Mouse (Mus musculus) C2C12 (cell line): ENCODE measurements at regions not wholly inside any gene's neighbourhood (a gene's known extent, or its start where the extent isn't known, plus 50 kb on each side); places are given as distances from the start of the nearest gene placed in this dataset.

Experiments used
- H3K27me3 ChIP-seq: one replicate; pipeline ENCODE4 v1.6.1; 2011; ENCODE audit not compliant: control insufficient read depth, insufficient read depth, insufficient read length
- H3K36me3 ChIP-seq: one replicate; pipeline ENCODE4 v1.6.1; 2011; ENCODE audit not compliant: control insufficient read depth, insufficient read depth
- H3K4me3 ChIP-seq: one replicate; pipeline ENCODE4 v1.5.1; 2011; ENCODE audit warnings: mild to moderate bottlenecking, control low read depth; ENCODE audit not compliant: poor library complexity, insufficient read depth, severe bottlenecking
- H3K79me2 ChIP-seq: one replicate; pipeline ENCODE4 v1.6.1; 2011; ENCODE audit not compliant: control insufficient read depth, insufficient read depth
- H3K79me3 ChIP-seq: one replicate; pipeline ENCODE4 v1.6.1; 2011; ENCODE audit warnings: low read depth, control low read depth
- H3ac ChIP-seq: one replicate; pipeline ENCODE3; 2011; ENCODE audit warnings: low read depth; ENCODE audit not compliant: control insufficient read depth, insufficient read length
- CEBPB ChIP-seq: IDR thresholded peaks from one replicate; pipeline ENCODE4 v1.6.1; 2011; ENCODE audit warnings: low read depth, mild to moderate bottlenecking, control low read depth, moderate library complexity
- CTCF ChIP-seq: IDR thresholded peaks from one replicate; pipeline ENCODE4 v1.5.1; 2011; ENCODE audit not compliant: control insufficient read depth, insufficient read depth, insufficient read length
- FOSL1 ChIP-seq: IDR thresholded peaks from one replicate; pipeline ENCODE4 v1.8.0; 2011; ENCODE audit warnings: mild to moderate bottlenecking, low read length; ENCODE audit not compliant: poor library complexity, insufficient read depth, severe bottlenecking
- MAX ChIP-seq: IDR thresholded peaks from one replicate; pipeline ENCODE4 v1.6.1; 2011; ENCODE audit warnings: mild to moderate bottlenecking, control low read depth
- MYOD1 ChIP-seq: IDR thresholded peaks from one replicate; pipeline ENCODE4 v1.6.1; 2011; ENCODE audit warnings: low read depth; ENCODE audit not compliant: control insufficient read depth, insufficient read length
- MYOG ChIP-seq: IDR thresholded peaks from one replicate; pipeline ENCODE4 v1.6.1; 2011; ENCODE audit not compliant: control insufficient read depth, insufficient read length; ENCODE audit errors: extremely low read depth
- USF1 ChIP-seq: IDR thresholded peaks from one replicate; pipeline ENCODE4 v1.6.1; 2011; ENCODE audit warnings: low read depth, mild to moderate bottlenecking, control low read depth, moderate library complexity

- Histone ChIP-seq H3K36me3 (no peaks in the 10 kb centered on the region), H3K4me3 (no peak overlapping the region), H3K79me2 (no peaks in the 10 kb centered on the region), H3K27me3 (no peaks in the 10 kb centered on the region), H3ac (no peak overlapping the region), H3K79me3 (no peaks in the 10 kb centered on the region)
- TF ChIP-seq MAX (no peak), CTCF (no peak), USF1 (no peak), CEBPB (no peak), FOSL1 (no peak), MYOD1 (no peak), MYOG (no peak)
Observed at GRCm38 (mm10) chr19:21064902-21065301, 110.9 kb upstream of the Tmc1 start.

- H3K27me3 ChIP-seq: no peaks in the 10 kb centered on the region
- no peak overlapping the region for H3K4me3 ChIP-seq
- TF ChIP-seq MYOD1 (no peak), MYOG (no peak), CTCF (no peak), CEBPB (no peak), USF1 (no peak), FOSL1 (no peak), MAX (no peak)
- no peaks in the 10 kb centered on the region for H3K79me3 ChIP-seq
- H3K36me3 ChIP-seq: no peaks in the 10 kb centered on the region
- H3ac ChIP-seq: no peak overlapping the region
- H3K79me2 ChIP-seq: no peaks in the 10 kb centered on the region
Observed at GRCm38 (mm10) chr19:21053597-21054544, 99.9 kb upstream of the Tmc1 start.

- H3K79me2 ChIP-seq: no peaks in the 10 kb centered on the region
- no peak overlapping the region for H3ac ChIP-seq
- no peak for TF ChIP-seq FOSL1
- TF ChIP-seq USF1: no peak
- TF ChIP-seq CEBPB: no peak
- no peak for TF ChIP-seq MYOG
- TF ChIP-seq MAX: no peak
- TF ChIP-seq MYOD1: no peak
- no peak for TF ChIP-seq CTCF
- no peaks in the 10 kb centered on the region for H3K36me3 ChIP-seq
- no peaks in the 10 kb centered on the region for H3K27me3 ChIP-seq
- no peak overlapping the region for H3K4me3 ChIP-seq
- no peaks in the 10 kb centered on the region for H3K79me3 ChIP-seq
Observed at GRCm38 (mm10) chr19:21052771-21053170, 98.8 kb upstream of the Tmc1 start.

GRCm38 (mm10) chr19:21051872-21052271 is 97.9 kb upstream of the Tmc1 start:
- H3K27me3 ChIP-seq: no peaks in the 10 kb centered on the region
- no peak overlapping the region for H3K4me3 ChIP-seq
- no peaks in the 10 kb centered on the region for H3K36me3 ChIP-seq
- H3ac ChIP-seq: no peak overlapping the region
- TF ChIP-seq FOSL1 (no peak), CTCF (no peak), MYOG (no peak), USF1 (no peak), MAX (no peak), MYOD1 (no peak)
- H3K79me2 ChIP-seq: no peaks in the 10 kb centered on the region
- no peaks in the 10 kb centered on the region for H3K79me3 ChIP-seq

- TF ChIP-seq CTCF (no peak), USF1 (no peak), FOSL1 (no peak), MYOD1 (no peak), MAX (no peak), CEBPB (no peak), MYOG (no peak)
- no peak overlapping the region for H3ac ChIP-seq
- no peaks in the 10 kb centered on the region for H3K79me3 ChIP-seq
- no peaks in the 10 kb centered on the region for H3K79me2 ChIP-seq
- no peak overlapping the region for H3K4me3 ChIP-seq
- no peaks in the 10 kb centered on the region for H3K27me3 ChIP-seq
- no peaks in the 10 kb centered on the region for H3K36me3 ChIP-seq
Observed at GRCm38 (mm10) chr19:21050994-21051721, 97.2 kb upstream of the Tmc1 start.
